Mouse (Mus musculus): ENCODE data around the gene Ddb1.

Gene Ddb1

GRCm38 (mm10) chr19:10661919-10662318 lies 56.8 kb downstream of the Ddb1 start:
- no peak for DNase-seq (ENCODE audit: low read depth, low spot score)

- DNase-seq (ENCODE audit: low read depth, low spot score) = no peak
These were observed 57.5 kb downstream of the Ddb1 start for GRCm38 (mm10) chr19:10662665-10663064.

GRCm38 (mm10) chr19:10665093-10665492 lies 60.0 kb downstream of the Ddb1 start:
- DNase-seq (ENCODE audit: low read depth, low spot score) = no peak

DNA sequence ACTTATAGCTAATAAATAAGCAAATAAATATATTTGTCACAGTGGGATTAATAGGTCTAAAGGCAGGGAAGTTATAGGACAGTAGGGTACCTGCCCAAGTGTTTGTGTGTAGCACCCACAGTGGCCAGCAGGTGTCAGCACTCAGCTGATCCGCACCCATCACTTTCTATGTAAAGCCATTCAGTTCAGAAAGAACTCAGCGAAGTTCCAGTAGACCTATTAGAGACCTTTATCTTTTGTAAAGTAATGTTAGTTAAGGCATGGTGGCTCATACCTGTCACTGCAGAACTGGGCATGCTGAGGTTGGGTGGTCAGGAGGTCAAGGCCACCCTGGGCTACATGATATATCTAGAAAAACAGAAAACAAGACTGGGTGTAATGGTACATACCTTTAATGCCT lies 60.4 kb downstream of the Ddb1 start:
- DNase-seq (ENCODE audit: low read depth, low spot score) = peak; percentile 56

DNA sequence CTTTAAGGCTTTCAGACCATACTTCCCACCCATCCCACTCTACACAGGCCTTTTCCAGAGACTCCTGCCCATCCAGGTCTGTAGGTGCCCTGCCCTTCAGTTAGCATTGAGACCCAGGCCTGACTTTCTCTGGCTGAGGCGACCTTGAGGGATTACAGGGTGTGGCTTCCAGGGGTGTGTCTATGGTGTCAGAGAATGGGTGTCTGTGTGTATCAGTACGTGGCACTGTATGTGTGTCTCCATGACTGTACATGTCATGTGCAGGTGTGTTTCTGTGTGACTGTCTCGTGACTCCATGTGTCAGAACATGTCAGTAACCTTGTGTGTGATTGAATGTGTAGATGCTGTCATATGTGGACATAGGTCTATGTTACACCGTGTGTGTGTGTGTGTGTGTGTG lies 66.2 kb downstream of the Ddb1 start:
- DNase-seq (ENCODE audit: low read depth, low spot score) = peak; percentile 23

DNA sequence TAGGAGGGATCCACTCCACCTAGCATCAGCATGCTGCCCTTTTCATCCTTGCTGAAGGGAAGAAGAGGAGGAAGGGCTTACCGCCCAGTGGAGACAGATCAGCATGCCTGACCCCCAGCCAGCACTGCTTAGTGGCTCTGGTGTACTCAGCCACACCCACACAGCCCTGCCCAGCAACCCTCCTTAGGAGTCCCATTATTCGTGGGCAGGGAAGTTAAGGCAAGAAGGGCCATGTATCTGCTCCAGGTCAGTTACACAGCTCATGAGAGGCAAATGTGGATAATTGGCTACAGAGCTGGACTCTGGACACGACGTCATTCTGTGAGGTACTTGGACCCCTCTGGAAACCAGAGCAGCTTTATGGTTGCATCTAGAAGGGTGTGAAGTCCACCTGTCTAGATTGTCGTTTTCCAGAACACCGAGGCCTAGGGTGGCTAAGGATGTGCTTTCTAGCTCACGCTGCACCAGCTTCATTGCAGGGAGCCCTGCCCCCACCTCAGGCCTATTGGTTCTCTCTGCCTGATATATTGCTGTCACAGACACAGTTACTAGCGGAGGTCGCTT lies 66.8 kb downstream of the Ddb1 start:
- DNase-seq (ENCODE audit: low read depth, low spot score) = no peak

- no peak for DNase-seq (ENCODE audit: low read depth, low spot score)
These were observed 68.1 kb downstream of the Ddb1 start for GRCm38 (mm10) chr19:10673275-10673674.

- DNase-seq (ENCODE audit: low read depth, low spot score) = peak; percentile 74
These were observed 71.5 kb downstream of the Ddb1 start for GRCm38 (mm10) chr19:10676656-10677055.

GRCm38 (mm10) chr19:10677915-10678771 lies 73.0 kb downstream of the Ddb1 start, which contains the start of gene Pga5:
Pga5 (minus strand) TSS chr19:10678071.
- peak; percentile 48 for DNase-seq (ENCODE audit: low read depth, low spot score)

DNA sequence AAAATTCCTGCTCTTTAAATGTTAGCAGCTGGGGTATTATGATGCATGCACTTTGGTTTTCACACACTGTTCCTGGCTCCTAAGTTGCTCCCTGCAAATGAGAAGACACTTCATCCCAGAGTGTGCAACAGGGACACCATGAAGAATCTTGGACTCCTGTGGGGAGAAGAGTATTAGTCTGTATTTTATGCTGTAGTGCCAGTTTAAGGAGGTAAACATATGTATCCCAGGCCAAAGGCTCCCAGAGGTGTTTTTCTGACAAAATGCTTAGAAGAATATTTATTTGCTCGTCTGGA lies 73.6 kb downstream of the Ddb1 start:
- DNase-seq (ENCODE audit: low read depth, low spot score) = no peak

Measured in R1 (cell line).